Mouse (Mus musculus) C2C12 (cell line): ENCODE results near the gene Foxi3. TPM values are rescaled to one million over a fixed set of nuclear protein-coding genes. Genes with fewer than 3 reads are reported as not detected.

Source experiments
- H3K27me3 ChIP-seq: one replicate; pipeline ENCODE4 v1.6.1; 2011; ENCODE audit not compliant: control insufficient read depth, insufficient read depth, insufficient read length
- H3K36me3 ChIP-seq: one replicate; pipeline ENCODE4 v1.6.1; 2011; ENCODE audit not compliant: control insufficient read depth, insufficient read depth
- H3K4me3 ChIP-seq: one replicate; pipeline ENCODE4 v1.5.1; 2011; ENCODE audit warnings: mild to moderate bottlenecking, control low read depth; ENCODE audit not compliant: poor library complexity, insufficient read depth, severe bottlenecking
- H3K79me2 ChIP-seq: one replicate; pipeline ENCODE4 v1.6.1; 2011; ENCODE audit not compliant: control insufficient read depth, insufficient read depth
- H3K79me3 ChIP-seq: one replicate; pipeline ENCODE4 v1.6.1; 2011; ENCODE audit warnings: low read depth, control low read depth
- H3ac ChIP-seq: one replicate; pipeline ENCODE3; 2011; ENCODE audit warnings: low read depth; ENCODE audit not compliant: control insufficient read depth, insufficient read length
- CEBPB ChIP-seq: IDR thresholded peaks from one replicate; pipeline ENCODE4 v1.6.1; 2011; ENCODE audit warnings: low read depth, mild to moderate bottlenecking, control low read depth, moderate library complexity
- CTCF ChIP-seq: IDR thresholded peaks from one replicate; pipeline ENCODE4 v1.5.1; 2011; ENCODE audit not compliant: control insufficient read depth, insufficient read depth, insufficient read length
- FOSL1 ChIP-seq: IDR thresholded peaks from one replicate; pipeline ENCODE4 v1.8.0; 2011; ENCODE audit warnings: mild to moderate bottlenecking, low read length; ENCODE audit not compliant: poor library complexity, insufficient read depth, severe bottlenecking
- MAX ChIP-seq: IDR thresholded peaks from one replicate; pipeline ENCODE4 v1.6.1; 2011; ENCODE audit warnings: mild to moderate bottlenecking, control low read depth
- MYOD1 ChIP-seq: IDR thresholded peaks from one replicate; pipeline ENCODE4 v1.6.1; 2011; ENCODE audit warnings: low read depth; ENCODE audit not compliant: control insufficient read depth, insufficient read length
- MYOG ChIP-seq: IDR thresholded peaks from one replicate; pipeline ENCODE4 v1.6.1; 2011; ENCODE audit not compliant: control insufficient read depth, insufficient read length; ENCODE audit errors: extremely low read depth
- USF1 ChIP-seq: IDR thresholded peaks from one replicate; pipeline ENCODE4 v1.6.1; 2011; ENCODE audit warnings: low read depth, mild to moderate bottlenecking, control low read depth, moderate library complexity
- polyA plus RNA-seq: library from polyadenylated mRNA; unstranded; fragments of >200 nt; fragmentation: generic; extraction: Trizol; gene quantifications from one replicate; pipeline ENCODE4 v1.2.1, GENCODE M21; 2012; ENCODE audit warnings: missing spikeins

Foxi3 gene
- polyA plus RNA-seq, 1 experiment: not detected

- no peaks in the 10 kb centered on the region for H3K79me3 ChIP-seq
- no peaks in the 10 kb centered on the region for H3K36me3 ChIP-seq
- H3K79me2 ChIP-seq: no peaks in the 10 kb centered on the region
- no peak within 1 kb of the TSS for H3ac ChIP-seq
- TF ChIP-seq MYOG (no peak), FOSL1 (no peak), CTCF (no peak), MYOD1 (no peak), CEBPB (no peak), USF1 (no peak)
- H3K27me3 ChIP-seq: peaks cover 3% of the 10 kb centered on the region
- H3K4me3 ChIP-seq: no peak within 1 kb of the TSS
Observed at GRCm38 (mm10) chr6:70918827-70919226, 37.5 kb upstream of the Foxi3 start, which contains the start of gene Tex37. Gene Tex37 (minus strand): TSS chr6:70918927.

GRCm38 (mm10) chr6:70921274-70922074 lies 34.9 kb upstream of the Foxi3 start:
- Histone ChIP-seq H3K79me3 (no peaks in the 10 kb centered on the region), H3K79me2 (no peaks in the 10 kb centered on the region), H3K4me3 (no peak overlapping the region), H3K36me3 (no peaks in the 10 kb centered on the region), H3K27me3 (no peaks in the 10 kb centered on the region), H3ac (no peak overlapping the region)
- no peak for TF ChIP-seq CEBPB
- TF ChIP-seq FOSL1: no peak
- TF ChIP-seq MYOG: no peak
- no peak for TF ChIP-seq MAX
- peak; percentile 44 for TF ChIP-seq CTCF

GRCm38 (mm10) chr6:70931801-70932200 lies 24.5 kb upstream of the Foxi3 start:
- TF ChIP-seq CTCF (no peak), MYOG (no peak), CEBPB (no peak), MAX (no peak), MYOD1 (no peak), FOSL1 (no peak), USF1 (no peak)

GRCm38 (mm10) chr6:70953274-70953673 lies 3.1 kb upstream of the Foxi3 start:
- no peak overlapping the region for H3K4me3 ChIP-seq
- no peaks in the 10 kb centered on the region for H3K79me2 ChIP-seq
- H3K27me3 ChIP-seq: peaks cover 25% of the 10 kb centered on the region
- H3K36me3 ChIP-seq: no peaks in the 10 kb centered on the region
- no peaks in the 10 kb centered on the region for H3K79me3 ChIP-seq
- no peak overlapping the region for H3ac ChIP-seq
- TF ChIP-seq MYOG: no peak
- no peak for TF ChIP-seq FOSL1
- no peak for TF ChIP-seq CEBPB
- no peak for TF ChIP-seq USF1
- no peak for TF ChIP-seq CTCF
- TF ChIP-seq MAX: no peak
- no peak for TF ChIP-seq MYOD1

More at GRCm38 (mm10) chr6:70931801-70932200, 24.5 kb upstream of the Foxi3 start:
- no peak overlapping the region for H3K4me3 ChIP-seq
- H3ac ChIP-seq: no peak overlapping the region
- H3K79me2 ChIP-seq: no peaks in the 10 kb centered on the region
- no peaks in the 10 kb centered on the region for H3K79me3 ChIP-seq
- no peaks in the 10 kb centered on the region for H3K36me3 ChIP-seq
- H3K27me3 ChIP-seq: no peaks in the 10 kb centered on the region

GRCm38 (mm10) chr6:70954040-70954439 lies 2.3 kb upstream of the Foxi3 start:
- H3ac ChIP-seq: no peak overlapping the region
- H3K79me2 ChIP-seq: no peaks in the 10 kb centered on the region
- no peaks in the 10 kb centered on the region for H3K36me3 ChIP-seq
- no peak overlapping the region for H3K4me3 ChIP-seq
- H3K27me3 ChIP-seq: peaks cover 27% of the 10 kb centered on the region
- no peak for TF ChIP-seq MYOD1
- no peak for TF ChIP-seq MYOG
- TF ChIP-seq FOSL1: no peak
- no peak for TF ChIP-seq CEBPB
- no peak for TF ChIP-seq MAX
- no peak for TF ChIP-seq USF1
- no peak for TF ChIP-seq CTCF
- H3K79me3 ChIP-seq: no peaks in the 10 kb centered on the region

- H3K79me3 ChIP-seq: no peaks in the 10 kb centered on the region
- H3K79me2 ChIP-seq: no peaks in the 10 kb centered on the region
- no peaks in the 10 kb centered on the region for H3K36me3 ChIP-seq
- no peak overlapping the region for H3ac ChIP-seq
- TF ChIP-seq MYOD1 (no peak), FOSL1 (no peak), CTCF (no peak), CEBPB (no peak), MAX (no peak)
- H3K4me3 ChIP-seq: no peak overlapping the region
- peaks cover 27% of the 10 kb centered on the region for H3K27me3 ChIP-seq
Observed at GRCm38 (mm10) chr6:70955291-70955800, 985 bp upstream of the Foxi3 start.
